Mouse (Mus musculus): Measurements from ENCODE around the gene Tcf25. TPM values are rescaled to one million over a fixed set of nuclear protein-coding genes. Genes with fewer than 3 reads are reported as not detected.
"Not testable (repeated sequence)": the region's sequence is repeated elsewhere in the genome, so short reads cannot be mapped to it uniquely, and the experiment has no call there.

Gene Tcf25
- polyA plus RNA-seq, 1 experiment from 2014 or later, result 135 TPM

DNA sequence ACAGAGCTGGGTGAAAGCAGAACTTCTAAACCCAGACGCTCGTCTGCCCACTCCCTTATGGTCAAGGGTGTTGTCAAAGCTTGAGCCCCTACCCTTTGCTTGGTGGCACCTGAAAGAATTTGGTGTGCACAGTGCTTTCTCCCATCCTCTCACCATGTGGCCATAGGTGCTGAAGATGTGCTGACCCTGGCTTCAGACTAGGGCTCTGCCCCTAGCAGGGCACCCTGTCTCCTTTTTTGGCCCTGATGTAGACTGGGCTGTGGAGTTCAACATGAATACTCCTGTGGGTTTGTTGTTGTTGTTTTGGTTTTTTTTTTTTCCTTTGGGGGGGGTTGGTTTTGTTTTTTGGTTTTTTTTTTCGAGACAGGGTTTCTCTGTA, 49.2 kb downstream of the Tcf25 start:
- no peaks in the 10 kb centered on the region for H3K36me3 ChIP-seq (ENCODE audit: inconsistent target)
- no peak overlapping the region for H3K27ac ChIP-seq
- no peak overlapping the region for H3K4me3 ChIP-seq (ENCODE audit: inconsistent target)
- 69% methylated on average over 2 of the region's 3 CpGs for WGBS (ENCODE audit: missing documents)
- no peaks in the 10 kb centered on the region for H3K79me2 ChIP-seq (ENCODE audit: inconsistent target)

DNA sequence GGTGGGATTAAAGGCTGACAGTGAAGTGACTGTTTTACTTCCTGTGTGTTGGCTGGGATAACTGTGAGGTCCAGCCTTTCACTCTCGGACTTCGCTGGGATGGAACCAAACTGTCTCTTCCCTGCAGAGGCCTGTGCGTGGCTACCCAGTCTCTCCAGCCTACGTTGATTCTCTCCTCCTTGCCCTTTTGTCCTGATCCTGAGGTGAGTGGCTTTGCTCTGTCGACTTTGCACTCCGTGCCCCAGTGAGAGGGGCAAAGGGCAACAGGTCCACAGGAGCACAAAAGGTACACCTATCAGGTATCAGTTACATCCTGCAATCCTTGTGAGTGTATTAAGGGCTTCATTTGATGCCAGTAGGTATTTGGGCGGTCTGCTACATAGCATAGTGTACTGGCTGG, 49.9 kb downstream of the Tcf25 start, which contains the start of gene Def8:
Gene Def8, plus strand, starts transcription at position 87 of the 400 bp plus-strand sequence.
- Histone ChIP-seq H3K4me3 (ENCODE audit: inconsistent target) (no peak within 1 kb of the TSS), H3K36me3 (ENCODE audit: inconsistent target) (no peaks in the 10 kb centered on the region), H3K27ac (no peak within 1 kb of the TSS), H3K79me2 (ENCODE audit: inconsistent target) (no peaks in the 10 kb centered on the region)
- 95% methylated on average over 7 of the region's 7 CpGs for WGBS (ENCODE audit: missing documents)

DNA sequence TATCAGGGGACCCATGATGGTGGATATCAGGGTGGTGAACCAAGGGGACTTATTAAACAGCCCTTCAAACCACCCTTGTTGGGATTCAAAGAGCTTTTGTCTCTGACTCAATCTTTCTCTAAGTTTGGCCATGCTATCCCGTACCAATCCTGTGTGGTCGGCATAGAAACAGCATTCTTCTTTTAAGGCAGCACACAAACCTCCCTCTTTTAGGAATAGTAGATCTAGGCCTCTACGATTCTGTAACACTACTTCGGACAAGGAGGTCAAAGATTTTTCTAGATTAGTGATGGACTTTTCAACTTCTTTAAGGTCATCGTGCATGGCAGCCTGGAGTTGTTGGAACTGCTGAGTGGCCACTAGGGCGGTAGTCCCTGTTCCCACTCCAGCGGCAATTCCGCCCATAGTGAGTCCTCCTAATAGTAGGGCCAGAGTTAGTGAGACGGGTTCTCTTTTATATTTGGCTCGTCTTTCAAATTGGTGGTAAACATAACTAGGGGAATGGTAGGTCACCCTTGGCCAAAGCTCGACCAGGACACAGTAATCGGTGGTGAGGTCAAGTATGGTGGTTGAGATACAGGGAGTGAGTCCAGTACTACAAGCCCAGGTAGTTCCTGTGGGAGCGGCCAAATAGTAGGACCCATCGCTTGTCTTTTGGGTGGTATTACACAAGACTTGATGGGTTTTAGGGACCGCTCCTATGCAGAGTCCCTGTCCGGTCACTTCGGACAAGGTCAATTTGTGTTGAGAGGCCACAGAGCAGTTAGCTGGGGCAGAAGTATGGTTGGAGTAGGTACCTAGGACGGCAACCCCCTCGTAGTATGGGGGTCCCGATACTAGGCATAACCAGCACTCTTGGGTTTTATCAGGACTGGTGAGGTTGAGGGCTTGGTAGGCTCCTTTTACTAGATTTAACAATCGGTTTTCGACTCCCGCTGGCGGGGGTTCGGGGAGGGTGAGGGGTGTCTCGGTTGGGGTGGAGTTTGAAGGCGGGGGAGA, 53.3 kb downstream of the Tcf25 start:
- Histone ChIP-seq H3K79me2 (ENCODE audit: inconsistent target) (no peaks in the 10 kb centered on the region), H3K4me3 (ENCODE audit: inconsistent target) (no peak overlapping the region), H3K36me3 (ENCODE audit: inconsistent target) (no peaks in the 10 kb centered on the region), H3K27ac (no peak overlapping the region)
- WGBS (ENCODE audit: missing documents), result 96% methylated on average over 27 of the region's 27 CpGs

DNA sequence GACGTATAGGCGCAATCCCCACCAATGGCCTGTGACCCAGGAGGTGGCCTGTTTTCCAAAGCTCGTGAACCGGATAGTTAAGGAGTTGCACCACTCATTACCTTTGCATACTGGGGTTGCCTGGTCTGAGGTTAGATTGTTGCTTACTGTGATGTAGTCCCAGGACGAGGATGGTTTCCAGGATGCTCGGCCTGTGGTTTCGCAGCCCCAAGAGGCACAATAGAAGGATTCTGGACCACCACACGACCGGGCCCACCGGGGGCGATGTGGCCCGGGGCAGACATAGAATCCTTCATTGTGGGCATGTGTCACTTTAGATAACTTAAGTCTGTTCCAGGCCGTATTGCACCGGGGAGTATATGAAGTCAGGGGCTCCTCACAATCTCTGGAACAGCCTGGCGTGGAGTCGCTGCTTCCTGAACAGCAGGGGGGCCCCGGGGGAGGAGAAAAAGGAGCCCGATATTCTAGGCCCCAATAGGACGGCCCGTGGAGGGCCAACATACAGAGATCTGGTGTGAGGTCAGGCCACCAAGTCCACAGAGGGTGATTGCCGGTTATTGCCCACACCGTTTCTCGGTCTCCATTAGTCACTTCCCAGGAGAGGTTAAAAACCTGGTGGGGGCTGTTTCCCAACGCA, 54.2 kb downstream of the Tcf25 start:
- Histone ChIP-seq H3K36me3 (ENCODE audit: inconsistent target) (no peaks in the 10 kb centered on the region), H3K79me2 (ENCODE audit: inconsistent target) (no peaks in the 10 kb centered on the region), H3K4me3 (ENCODE audit: inconsistent target) (no peak overlapping the region), H3K27ac (no peak overlapping the region)
- 94% methylated on average over 21 of the region's 24 CpGs for WGBS (ENCODE audit: missing documents)

DNA sequence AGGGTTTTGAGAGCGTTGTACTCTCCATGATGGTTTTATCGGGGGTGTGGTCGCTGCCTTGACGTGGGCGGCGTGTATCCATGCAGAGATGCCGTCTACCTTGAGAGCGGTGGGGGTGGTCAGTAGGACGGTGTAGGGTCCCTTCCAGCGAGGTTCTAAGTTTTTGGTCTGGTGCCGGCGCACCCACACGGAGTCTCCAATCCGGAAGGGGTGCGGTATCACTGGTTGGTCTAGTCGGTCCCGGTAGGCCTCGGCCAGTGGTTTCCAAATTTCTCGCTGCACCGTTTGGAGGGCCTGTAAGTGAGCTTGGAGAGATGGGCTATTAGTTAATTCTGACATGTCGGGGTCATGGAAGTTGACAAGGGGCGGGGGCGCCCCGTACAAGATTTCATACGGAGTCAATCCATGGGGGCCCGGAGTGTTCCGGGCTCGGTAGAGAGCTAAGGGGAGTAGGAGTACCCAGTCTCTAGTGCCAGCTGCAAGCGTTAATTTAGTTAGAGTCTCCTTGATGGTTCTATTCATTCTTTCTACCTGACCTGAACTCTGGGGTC, 54.9 kb downstream of the Tcf25 start:
- H3K36me3 ChIP-seq (ENCODE audit: inconsistent target), result no peaks in the 10 kb centered on the region
- H3K79me2 ChIP-seq (ENCODE audit: inconsistent target), result no peaks in the 10 kb centered on the region
- H3K27ac ChIP-seq, result no peak overlapping the region
- WGBS (ENCODE audit: missing documents), result 94% methylated on average over 24 of the region's 29 CpGs
- no peak overlapping the region for H3K4me3 ChIP-seq (ENCODE audit: inconsistent target)

DNA sequence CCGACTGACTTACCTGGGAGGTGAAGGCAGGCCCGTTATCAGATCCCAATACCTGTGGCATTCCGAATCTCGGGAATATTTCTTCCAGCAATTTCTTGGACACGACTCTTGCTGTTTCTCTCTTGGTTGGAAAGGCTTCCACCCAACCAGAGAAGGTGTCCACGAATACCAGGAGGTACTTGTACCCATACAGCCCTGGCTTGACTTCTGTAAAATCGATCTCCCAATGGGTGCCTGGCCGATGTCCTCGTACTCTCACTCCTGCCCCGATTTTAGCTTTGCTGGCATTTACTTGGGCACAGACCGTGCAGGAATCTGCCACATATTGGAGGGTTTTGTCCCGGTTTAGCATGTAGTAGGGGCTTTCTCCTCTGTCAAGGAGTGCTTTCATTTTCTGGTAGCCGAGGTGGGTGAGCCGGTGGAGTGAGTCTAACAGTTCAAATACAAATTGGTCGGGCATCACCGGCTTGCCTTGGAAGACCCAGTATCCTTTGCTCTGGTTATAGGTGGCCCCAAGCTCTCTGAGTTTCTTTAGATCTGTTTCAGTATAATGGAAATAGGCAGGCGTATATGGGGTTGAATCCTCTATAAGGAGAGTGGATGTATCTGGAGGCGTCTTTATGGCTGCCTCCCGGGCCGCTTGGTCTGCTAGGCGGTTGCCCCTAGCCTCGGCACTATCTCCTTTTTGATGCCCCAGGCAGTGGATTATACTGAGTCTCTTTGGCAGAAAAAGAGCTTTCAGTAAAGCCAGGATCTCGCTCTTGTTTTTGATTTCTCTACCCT, 55.6 kb downstream of the Tcf25 start:
- H3K27ac ChIP-seq, result no peak overlapping the region
- H3K79me2 ChIP-seq (ENCODE audit: inconsistent target), result no peaks in the 10 kb centered on the region
- no peak overlapping the region for H3K4me3 ChIP-seq (ENCODE audit: inconsistent target)
- no peaks in the 10 kb centered on the region for H3K36me3 ChIP-seq (ENCODE audit: inconsistent target)
- 97% methylated on average over 23 of the region's 23 CpGs for WGBS (ENCODE audit: missing documents)

DNA sequence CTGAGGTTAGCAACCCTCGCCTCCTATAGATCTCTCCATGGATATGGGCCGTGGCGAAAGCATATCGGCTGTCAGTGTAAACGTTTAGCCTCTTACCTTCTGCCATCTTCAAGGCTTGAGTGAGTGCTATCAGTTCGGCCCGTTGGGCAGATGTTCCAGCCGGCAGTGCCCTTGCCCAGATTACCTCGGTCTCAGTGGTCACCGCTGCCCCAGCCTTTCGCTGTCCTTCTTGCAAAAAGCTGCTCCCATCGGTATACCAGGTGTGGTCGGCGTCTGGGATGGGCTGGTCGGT, 56.1 kb downstream of the Tcf25 start:
- H3K36me3 ChIP-seq (ENCODE audit: inconsistent target); H3K79me2 ChIP-seq (ENCODE audit: inconsistent target); H3K27ac ChIP-seq; H3K4me3 ChIP-seq (ENCODE audit: inconsistent target): not testable (repeated sequence)
- WGBS (ENCODE audit: missing documents), result 98% methylated on average over 11 of the region's 15 CpGs

DNA sequence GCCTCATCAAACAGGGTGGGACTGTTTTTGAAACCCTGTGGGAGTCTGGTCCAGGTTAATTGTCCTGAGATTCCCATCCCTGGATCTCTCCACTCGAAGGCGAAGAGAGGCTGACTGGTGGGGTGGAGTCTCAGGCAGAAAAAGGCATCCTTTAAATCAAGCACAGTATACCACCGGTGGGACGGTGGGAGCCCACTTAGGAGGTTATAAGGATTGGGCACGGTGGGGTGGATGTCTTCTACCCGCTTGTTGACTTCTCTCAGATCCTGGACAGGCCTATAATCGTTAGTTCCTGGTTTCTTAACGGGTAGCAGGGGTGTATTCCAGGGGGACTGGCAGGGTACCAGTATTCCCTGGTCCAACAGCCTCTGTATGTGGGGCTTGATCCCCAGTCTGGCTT, 57.4 kb downstream of the Tcf25 start:
- WGBS (ENCODE audit: missing documents), result 90% methylated on average over 6 of the region's 8 CpGs
- not testable (repeated sequence) for H3K36me3 ChIP-seq (ENCODE audit: inconsistent target); H3K4me3 ChIP-seq (ENCODE audit: inconsistent target); H3K27ac ChIP-seq; H3K79me2 ChIP-seq (ENCODE audit: inconsistent target)

DNA sequence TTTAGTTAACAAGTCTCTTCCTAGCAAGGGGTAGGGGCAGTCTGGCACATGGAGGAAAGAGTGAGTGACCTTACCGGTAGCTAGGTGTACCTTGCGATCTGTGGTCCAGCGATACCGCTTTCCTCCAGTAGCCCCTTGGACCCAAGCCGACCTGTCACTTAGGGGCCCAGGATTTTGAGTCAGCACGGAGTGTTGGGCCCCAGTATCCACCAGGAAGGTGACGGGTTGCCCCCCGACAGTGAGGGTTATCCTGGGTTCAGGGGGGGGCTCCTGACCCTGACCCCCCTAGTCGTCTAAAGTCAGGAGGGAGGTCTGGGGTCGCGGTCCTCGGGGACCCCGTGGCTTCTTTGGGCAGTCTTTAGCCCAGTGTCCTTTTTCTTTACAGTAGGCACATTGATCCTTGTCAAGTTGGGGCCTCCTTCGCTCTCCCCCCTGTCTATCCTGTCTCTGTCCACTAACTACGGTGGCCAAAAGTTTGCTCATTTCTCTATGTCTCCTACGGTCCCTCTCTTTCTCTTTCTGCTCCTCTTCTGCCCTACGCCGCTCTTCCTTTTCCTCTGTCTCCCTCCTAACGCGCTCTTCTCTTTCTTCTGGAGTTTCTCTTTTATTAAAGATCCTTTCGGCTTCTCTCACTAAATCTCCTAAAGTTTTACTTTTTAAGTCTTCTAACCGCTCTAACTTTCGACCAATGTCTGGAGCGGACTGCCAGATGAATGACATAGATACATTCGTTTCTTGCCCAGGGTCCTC, 58.2 kb downstream of the Tcf25 start:
- H3K27ac ChIP-seq, result no peak overlapping the region

DNA sequence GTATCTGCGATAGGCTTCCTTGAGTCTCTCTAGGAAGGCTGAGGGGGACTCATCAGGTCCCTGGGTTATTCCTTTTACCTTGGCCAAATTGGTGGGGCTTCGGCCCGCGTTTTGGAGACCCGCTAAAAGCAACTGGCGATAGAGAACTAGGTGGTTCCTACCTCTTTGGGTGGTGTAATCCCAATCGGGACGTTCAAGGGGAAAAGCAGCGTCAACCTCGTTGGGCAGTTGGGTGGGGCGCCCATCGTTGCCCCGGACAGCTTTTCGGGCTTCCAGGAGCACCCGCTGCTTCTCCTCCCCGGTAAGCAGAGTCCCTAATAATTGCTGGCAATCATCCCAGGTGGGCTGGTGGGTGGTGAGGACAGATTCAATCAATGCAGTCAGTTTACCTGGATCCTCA, 58.8 kb downstream of the Tcf25 start:
- no peak overlapping the region for H3K27ac ChIP-seq
- H3K79me2 ChIP-seq (ENCODE audit: inconsistent target), result no peaks in the 10 kb centered on the region
- 98% methylated on average over 9 of the region's 16 CpGs for WGBS (ENCODE audit: missing documents)

More for the DNA sequence above, 58.2 kb downstream of the Tcf25 start:
- Histone ChIP-seq H3K4me3 (ENCODE audit: inconsistent target) (no peak overlapping the region), H3K36me3 (ENCODE audit: inconsistent target) (no peaks in the 10 kb centered on the region), H3K79me2 (ENCODE audit: inconsistent target) (no peaks in the 10 kb centered on the region)
- WGBS (ENCODE audit: missing documents), result 94% methylated on average over 22 of the region's 25 CpGs

DNA sequence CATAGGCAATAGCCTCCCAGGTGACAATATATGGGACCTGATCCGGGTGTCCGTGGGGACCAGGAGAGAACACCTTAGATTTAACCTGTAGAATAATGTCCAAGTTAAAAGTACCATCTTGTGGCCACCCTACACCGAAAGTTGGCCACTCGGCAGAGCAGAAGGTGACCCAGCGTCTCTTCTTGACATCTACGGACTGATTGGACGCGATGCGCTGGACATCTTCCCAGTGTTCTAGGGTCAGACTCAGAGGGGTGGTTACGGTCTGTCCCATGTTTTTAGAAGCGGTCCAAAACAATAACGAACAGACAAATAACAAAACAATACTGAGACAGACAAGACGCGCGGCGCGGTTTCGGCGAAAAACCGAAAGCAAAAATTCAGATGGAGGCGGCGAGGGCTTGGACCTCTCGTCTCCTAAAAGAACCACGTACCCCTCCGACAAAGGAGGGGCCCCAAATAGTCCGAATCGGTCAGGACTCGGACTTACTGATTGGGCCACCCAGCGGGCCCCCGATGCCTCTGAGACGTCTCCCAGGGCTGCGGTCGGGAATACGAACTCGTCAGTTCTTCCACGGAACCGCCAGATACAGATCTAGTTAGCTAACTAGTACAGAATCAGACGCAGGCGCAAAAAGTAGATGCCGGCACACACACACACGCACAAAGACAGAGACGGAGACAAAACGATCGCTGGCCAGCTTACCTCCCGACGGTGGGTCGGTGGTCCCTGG, 59.9 kb downstream of the Tcf25 start:
- 95% methylated on average over 23 of the region's 47 CpGs for WGBS (ENCODE audit: missing documents)
- not testable (repeated sequence) for H3K27ac ChIP-seq; H3K4me3 ChIP-seq (ENCODE audit: inconsistent target)

More for the DNA sequence above, 58.8 kb downstream of the Tcf25 start:
- Histone ChIP-seq H3K4me3 (ENCODE audit: inconsistent target) (no peak overlapping the region), H3K36me3 (ENCODE audit: inconsistent target) (no peaks in the 10 kb centered on the region)

DNA sequence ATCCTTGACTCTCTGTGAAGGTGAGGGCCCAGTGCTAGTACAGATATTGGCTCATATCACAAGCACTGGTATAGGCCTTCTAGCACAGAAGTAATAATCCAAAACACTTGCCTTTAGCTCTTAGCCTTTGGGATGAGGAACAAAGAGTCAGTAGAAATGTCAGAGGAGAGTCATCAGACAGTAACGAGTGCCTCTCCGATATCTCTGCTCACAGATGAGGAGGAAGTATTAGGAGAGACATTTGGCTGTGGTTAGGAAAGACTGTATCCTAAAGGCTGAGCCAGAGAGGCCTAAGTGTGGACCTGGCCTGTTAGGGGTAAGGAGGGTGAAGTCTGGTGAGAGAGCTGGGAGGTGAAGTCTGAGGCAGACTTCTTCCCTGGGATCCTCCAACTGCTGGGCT, 68.2 kb downstream of the Tcf25 start:
- no peak overlapping the region for H3K4me3 ChIP-seq (ENCODE audit: inconsistent target)
- H3K36me3 ChIP-seq (ENCODE audit: inconsistent target), result no peaks in the 10 kb centered on the region
- WGBS (ENCODE audit: missing documents), result 58% methylated on average over 2 of the region's 2 CpGs
- H3K27ac ChIP-seq, result no peak overlapping the region
- no peaks in the 10 kb centered on the region; the same call in 1 of the 2 replicates for H3K79me2 ChIP-seq (ENCODE audit: inconsistent target)

More for the DNA sequence above, 59.9 kb downstream of the Tcf25 start:
- H3K79me2 ChIP-seq (ENCODE audit: inconsistent target); H3K36me3 ChIP-seq (ENCODE audit: inconsistent target): not testable (repeated sequence)

DNA sequence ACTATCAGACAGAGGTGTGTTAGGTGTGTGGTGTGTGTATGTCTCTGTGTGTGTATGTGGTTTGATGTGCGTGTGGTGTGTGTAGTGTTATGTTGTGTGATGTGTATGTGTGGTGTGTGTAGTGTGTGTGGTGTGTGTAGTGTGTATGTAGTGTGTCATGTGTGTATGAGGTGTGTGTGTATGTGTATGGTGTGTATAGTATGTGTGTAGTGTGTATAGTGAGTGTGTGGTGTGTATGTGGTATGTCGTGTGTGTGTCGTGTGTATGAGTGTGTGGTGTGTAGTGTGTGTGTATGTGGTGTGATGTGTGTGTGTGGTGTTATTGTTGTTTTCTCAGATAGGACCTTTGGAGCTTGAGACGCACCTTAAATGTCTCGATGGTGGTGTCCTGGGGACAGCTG, 68.8 kb downstream of the Tcf25 start:
- WGBS (ENCODE audit: missing documents), result 93% methylated on average over 5 of the region's 5 CpGs
- no peak overlapping the region for H3K27ac ChIP-seq
- no peaks in the 10 kb centered on the region; the same call in 1 of the 2 replicates for H3K79me2 ChIP-seq (ENCODE audit: inconsistent target)
- no peaks in the 10 kb centered on the region for H3K36me3 ChIP-seq (ENCODE audit: inconsistent target)
- no peak overlapping the region for H3K4me3 ChIP-seq (ENCODE audit: inconsistent target)

Measured in macrophage (primary cell).